Mouse (Mus musculus): ENCODE results near the gene Armh4.

The Armh4 gene

DNA sequence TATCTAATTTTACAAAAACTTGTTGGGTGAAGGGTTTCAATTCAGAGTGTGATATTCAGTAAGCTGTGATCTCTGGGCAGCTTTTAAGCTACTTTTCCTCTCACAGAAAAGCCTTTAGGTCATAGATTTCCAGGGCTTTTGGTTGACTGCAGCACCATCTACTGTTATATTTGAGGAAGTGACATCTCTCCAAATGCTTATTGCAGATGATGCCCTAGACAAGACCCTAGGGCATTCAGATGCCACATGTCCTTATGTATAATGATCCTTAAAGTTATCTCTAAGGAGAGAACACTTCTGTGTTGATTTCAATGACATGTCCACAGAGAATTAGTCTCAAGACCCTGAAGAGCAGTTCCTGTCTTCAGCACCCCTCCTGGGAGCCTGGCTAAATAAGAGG, 49.2 kb downstream of the Armh4 start:
- peak; percentile 49 for DNase-seq (ENCODE audit: low spot score)

DNA sequence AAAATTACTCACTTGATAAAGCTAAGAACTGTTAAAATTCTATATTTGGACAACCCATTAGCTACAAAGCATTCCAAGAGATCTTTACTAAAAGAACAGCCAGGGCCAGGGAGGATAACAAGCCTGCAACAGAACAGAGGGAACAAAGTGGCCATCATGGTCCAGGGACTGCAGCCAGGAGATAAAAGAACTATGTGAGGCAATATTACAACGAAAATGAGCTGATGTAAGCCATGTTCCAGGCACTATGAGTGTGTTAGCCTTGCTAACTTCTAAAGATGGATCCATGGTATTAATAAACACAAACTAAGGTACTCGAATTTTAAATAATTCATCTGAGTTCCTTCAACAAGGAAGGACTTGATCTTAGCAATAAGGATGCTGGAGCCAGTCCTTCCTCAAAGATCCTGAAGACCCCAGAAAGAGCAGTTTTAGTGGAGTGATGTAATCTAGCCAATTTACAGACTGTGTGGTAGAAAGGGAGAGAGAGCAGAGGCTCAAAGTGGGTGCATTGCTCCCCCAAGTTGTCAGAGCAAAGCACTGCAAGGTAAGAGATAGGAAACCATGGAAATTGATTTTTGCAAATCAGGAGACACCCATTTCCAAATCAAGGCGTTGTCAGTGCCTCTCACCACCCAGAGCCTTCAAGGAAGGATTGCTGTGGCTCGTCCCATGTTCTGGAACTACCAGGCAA, 59.7 kb downstream of the Armh4 start:
- peak; percentile 14 for DNase-seq (ENCODE audit: low spot score)

- no peak for DNase-seq (ENCODE audit: low spot score)
Observed at GRCm38 (mm10) chr14:49722782-49723181, 60.4 kb downstream of the Armh4 start.

GRCm38 (mm10) chr14:49721281-49721680, 61.9 kb downstream of the Armh4 start:
- DNase-seq (ENCODE audit: low spot score) = no peak

DNA sequence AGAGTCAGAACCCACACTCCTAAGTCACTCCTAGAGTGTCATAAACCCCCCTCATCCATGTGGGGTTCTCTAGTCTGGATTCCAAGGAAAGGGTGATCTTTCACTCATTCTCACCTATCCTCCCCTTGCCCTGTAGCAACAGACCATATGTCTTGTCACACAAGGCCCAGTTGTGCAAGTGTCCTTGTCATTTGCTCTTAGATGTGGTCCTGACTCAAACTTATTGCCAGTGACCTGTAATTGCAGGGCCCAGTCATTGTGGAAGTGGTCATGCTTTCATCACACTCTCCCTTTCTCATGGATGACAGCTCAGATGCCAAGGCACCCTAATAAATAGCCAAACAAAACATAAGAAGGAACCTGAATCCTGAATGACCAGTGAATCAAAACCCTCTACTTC, 63.5 kb downstream of the Armh4 start:
- no peak for DNase-seq (ENCODE audit: low spot score)

DNA sequence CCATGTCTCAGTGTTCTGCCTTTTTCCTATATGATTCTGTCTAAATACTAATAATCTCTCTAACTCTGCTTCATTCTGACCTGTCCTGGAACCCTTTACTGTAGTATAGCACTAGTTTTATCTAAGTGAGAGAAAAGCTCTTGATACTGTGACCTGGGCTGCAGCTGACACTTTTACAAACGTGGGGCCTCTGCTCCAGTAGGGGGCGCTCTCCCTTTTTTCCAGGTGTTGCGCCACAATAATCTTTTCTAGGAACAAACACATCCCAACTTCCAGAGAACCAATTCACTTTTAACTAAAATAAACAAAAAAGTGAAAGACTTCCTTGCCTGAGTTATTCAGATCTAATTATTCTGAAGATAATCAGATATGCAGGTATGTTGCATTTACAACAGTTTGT, 72.2 kb downstream of the Armh4 start:
- DNase-seq (ENCODE audit: low spot score) = no peak

DNA sequence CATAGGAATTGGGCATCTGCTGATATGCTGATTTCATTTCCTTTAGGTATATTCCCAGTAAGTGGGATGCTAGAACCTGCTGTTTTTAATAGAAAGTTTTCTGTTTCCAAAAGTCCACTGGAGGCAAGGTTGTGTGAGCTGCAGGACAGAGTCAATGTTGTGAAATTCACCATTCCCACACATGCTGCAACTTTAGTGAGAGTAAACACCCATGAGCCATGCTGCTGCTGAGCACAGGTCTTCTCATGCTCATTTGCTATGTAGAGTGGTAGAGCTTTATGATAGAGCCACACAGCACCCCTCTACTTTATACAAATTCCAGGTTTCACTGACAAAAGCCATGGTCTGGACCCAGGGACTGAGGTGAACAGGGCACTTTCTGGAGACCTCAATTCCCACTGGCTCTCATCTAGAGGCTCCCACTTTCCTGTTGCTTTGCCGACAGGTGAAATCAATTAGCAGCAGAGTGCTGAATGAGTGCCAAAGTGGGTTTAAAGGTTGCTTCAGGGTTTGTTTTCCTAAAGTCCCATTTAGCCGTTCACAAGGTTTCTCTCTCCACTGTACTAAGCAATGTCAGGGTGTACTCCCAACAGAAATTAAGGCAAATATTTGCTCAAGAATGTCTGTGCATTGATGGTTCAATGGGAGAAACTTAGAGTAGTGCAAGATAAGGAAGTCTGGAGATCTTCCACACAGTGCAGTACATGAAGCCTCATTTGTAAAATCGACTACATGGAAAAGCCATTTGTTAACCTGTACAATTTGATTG, 79.6 kb downstream of the Armh4 start:
- no peak for DNase-seq (ENCODE audit: low spot score)

- no peak for DNase-seq (ENCODE audit: low spot score)
Observed at GRCm38 (mm10) chr14:49679511-49680284, 103.5 kb downstream of the Armh4 start.

- no peak for DNase-seq (ENCODE audit: low spot score)
Observed at GRCm38 (mm10) chr14:49676580-49676979, 106.6 kb downstream of the Armh4 start.

DNA sequence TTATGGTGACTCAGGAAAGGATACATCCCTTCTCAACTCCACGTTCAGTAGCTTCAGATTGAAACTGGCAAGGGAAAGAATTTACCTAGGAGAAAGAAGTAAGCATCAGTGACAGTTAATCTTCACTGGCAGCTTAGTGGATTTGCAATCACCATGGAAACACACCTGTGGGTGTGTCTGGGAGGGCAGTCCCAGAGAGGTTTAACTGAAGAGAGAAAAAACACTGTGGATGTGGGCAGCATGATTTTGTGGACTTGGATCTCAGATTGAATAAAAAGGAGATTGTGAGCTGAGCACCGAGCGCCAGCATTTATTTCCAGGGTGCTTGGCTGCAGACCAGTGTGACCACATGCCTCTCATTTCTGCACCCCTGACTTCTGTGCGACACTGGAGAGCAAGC, 122.7 kb downstream of the Armh4 start:
- DNase-seq (ENCODE audit: low spot score) = no peak

GRCm38 (mm10) chr14:49649191-49649590, 134.0 kb downstream of the Armh4 start:
- no peak for DNase-seq (ENCODE audit: low spot score)

DNA sequence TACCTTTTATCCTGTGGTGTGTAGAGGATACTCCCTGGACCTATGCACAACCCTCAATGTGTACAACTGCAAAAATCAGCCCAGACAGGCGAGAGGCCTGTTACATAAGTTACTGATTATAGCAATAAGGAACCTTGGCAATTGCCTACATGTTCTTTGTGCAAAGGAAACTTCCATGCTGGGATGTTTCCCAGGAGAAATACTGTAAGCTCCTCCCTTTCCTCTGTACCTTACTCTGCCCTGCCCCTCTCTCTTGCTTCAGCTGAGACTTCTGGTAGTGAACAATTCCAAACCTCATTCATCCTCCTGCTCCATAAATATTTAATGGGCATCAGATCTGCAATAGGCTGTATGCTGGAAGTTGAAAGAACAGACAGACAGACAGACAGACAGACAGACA, 145.8 kb downstream of the Armh4 start:
- DNase-seq (ENCODE audit: low spot score) = no peak

- DNase-seq (ENCODE audit: low spot score) = no peak
Observed at GRCm38 (mm10) chr14:49626055-49626454, 157.1 kb downstream of the Armh4 start.

Data from embryo, embryonic 10 days (tissue).